Mouse (Mus musculus) neural tube, embryonic 14.5 days (tissue): Measurements from ENCODE around the gene Frmd4a. TPM values are rescaled to one million over a fixed set of nuclear protein-coding genes. Genes with fewer than 3 reads are reported as not detected.

Experiments used
- ATAC-seq: fragments of 200-750 bp; cut with Nextera tagmentation; 2 replicates; pipeline ENCODE4 v1.8.0; 2017; ENCODE audit warnings: low read depth, mild to moderate bottlenecking, moderate TSS enrichment, moderate library complexity
- H3K27ac ChIP-seq: fragments of 300-500 bp; sonication (generic); 2 replicates; pipeline ENCODE4 v1.5.1; 2014; ENCODE audit warnings: low read depth, mild to moderate bottlenecking, control low read depth, low read length, moderate library complexity, mixed read lengths
- H3K27me3 ChIP-seq: fragments of 300-500 bp; sonication (generic); 2 replicates; pipeline ENCODE4 v1.6.1; 2014; ENCODE audit warnings: low read length; ENCODE audit not compliant: control insufficient read depth, insufficient read depth
- H3K36me3 ChIP-seq: fragments of 300-500 bp; sonication (generic); 2 replicates; pipeline ENCODE4 v1.6.1; 2014; ENCODE audit warnings: low read length, mixed read lengths; ENCODE audit not compliant: control insufficient read depth, insufficient read depth
- H3K4me1 ChIP-seq: fragments of 300-500 bp; sonication (generic); 2 replicates; pipeline ENCODE4 v1.6.1; 2014; ENCODE audit warnings: low read length; ENCODE audit not compliant: control insufficient read depth, insufficient read depth
- H3K4me2 ChIP-seq: fragments of 300-500 bp; sonication (generic); 2 replicates; pipeline ENCODE4 v1.6.1; 2014; ENCODE audit warnings: mild to moderate bottlenecking, low read depth, low read length, control low read depth
- H3K4me3 ChIP-seq: fragments of 300-500 bp; sonication (generic); 2 replicates; pipeline ENCODE4 v1.5.1; 2014; ENCODE audit warnings: low read depth, low read length, control low read depth, mixed read lengths
- H3K9ac ChIP-seq: fragments of 300-500 bp; sonication (generic); replicated peaks from 2 replicates; pipeline ENCODE4 v1.6.1; 2014; ENCODE audit warnings: low read depth, mild to moderate bottlenecking, control low read depth, low read length, mixed read lengths
- H3K9me3 ChIP-seq: fragments of 300-500 bp; sonication (generic); 2 replicates; pipeline ENCODE4 v1.6.1; 2016; ENCODE audit warnings: low read length; ENCODE audit not compliant: control insufficient read depth
- WGBS: fragments of 180-500 bp; shearing (Covaris S2); extraction: QIAGEN DNeasy Blood & Tissue Kit; methylation state at CpG from one replicate; pipeline ENCODE4 v1.1.7; 2014; 5-methylcytosine and 5-hydroxymethylcytosine counted together
- polyA plus RNA-seq: library from polyadenylated mRNA; unstranded; fragments of >200 nt; fragmentation: Nextera tagmentation; extraction: Ambion mirVana; gene quantifications from 2 replicates; pipeline ENCODE4 v1.2.1, GENCODE M21; 2014

Gene Frmd4a
- polyA plus RNA-seq, 1 experiment from 2014 or later = 67.4 TPM

DNA sequence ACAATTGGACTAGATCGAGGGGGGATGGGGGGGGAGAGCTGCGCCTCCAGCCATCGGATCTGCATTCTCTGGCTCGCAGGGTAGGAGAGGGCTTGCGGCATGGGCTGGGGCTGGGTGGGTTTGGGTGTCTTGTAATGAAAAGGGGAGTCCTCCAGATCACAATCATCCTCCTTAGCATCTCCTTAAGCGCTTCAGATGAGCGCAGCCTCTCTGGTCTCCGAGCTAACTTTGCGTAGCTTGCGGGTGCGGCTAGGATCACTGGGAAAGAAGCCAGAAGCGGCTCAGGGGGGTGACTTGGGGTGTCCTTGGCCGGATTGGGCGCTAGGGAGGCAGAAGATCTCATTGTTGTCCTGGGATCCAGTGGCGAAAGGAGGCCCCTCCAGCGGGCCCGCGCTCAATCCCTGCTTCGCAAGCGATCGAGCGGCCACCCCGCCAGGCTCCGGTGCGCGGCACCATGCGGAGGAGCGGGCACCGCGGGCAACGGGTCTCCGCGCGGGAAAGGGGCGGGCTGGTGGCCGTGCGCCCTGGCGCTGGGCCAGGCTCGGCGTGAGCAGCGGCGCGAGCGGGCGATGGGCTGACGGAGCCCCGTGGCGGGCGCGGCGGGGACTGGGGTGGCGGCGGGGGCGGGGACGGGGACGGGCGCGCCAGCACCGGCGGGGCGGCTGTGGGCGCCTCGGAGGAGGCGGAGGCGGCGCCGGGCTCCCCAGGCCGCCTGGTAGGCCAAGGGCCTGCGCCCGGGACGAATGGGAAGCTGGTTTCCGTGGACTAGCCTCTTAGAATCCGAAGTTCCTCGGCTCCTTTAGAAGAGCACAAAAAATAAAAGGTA lies 383.5 kb downstream of the Frmd4a start:
- Histone ChIP-seq H3K9ac (peak overlapping the region; percentile 97), H3K36me3 (no peaks in the 10 kb centered on the region), H3K9me3 (no peaks in the 10 kb centered on the region), H3K4me2 (peak overlapping the region; percentile 59), H3K27me3 (no peaks in the 10 kb centered on the region), H3K27ac (peak overlapping the region; percentile 99), H3K4me3 (peak overlapping the region; percentile 69), H3K4me1 (peaks cover 27% of the 10 kb centered on the region)
- under 1% methylated on average over 51 of the region's 74 CpGs for WGBS
- ATAC-seq = peak; percentile 81

DNA sequence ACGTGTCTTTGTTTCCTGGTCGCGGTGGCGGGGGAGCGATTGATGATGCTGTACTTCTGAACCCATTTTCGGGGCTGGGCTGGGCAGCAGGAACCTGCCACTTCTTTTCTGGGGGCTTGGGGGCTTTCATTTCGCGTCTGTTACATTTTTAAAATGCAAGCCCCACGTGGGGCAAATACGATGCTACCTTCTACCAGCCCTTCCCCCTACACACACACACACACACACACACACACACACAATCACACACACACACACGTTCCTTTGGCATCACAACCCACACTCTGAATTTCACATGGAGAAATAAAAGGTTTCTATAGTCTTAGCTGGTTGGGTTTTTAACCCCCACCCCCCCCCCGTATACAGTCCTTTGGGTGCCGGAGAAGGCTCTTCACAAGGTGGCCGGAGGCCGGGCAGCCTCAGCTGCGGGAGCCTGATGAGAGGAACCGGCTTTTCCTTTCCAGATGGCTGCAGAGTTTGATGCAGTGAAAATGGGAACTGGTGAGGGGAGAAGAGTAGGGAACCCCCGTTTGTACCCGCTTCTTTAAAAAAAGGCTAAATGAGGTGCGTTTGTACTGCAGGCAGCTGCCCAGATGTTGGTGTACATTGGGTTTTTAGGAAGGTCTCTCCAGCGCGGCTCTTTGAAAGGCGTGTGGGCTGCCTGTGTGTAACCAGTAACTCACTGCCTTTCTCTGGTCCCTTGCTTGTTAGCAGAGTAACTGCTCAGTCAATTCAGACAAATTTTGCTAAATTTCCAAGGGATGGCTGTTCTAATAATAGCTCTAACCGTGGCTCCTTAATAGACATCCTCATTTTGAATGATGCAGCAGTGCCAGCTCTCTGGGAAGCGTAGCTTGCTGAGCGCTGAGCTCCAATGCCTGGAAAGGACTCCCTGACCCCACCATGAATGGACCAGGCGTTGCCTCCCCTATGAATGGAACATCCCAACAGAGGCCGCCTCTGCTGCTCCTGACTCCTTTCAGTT lies 384.4 kb downstream of the Frmd4a start:
- Histone ChIP-seq H3K4me3 (peak overlapping the region; percentile 69), H3K4me1 (peaks cover 35% of the 10 kb centered on the region), H3K36me3 (no peaks in the 10 kb centered on the region), H3K4me2 (peak overlapping the region; percentile 59), H3K27me3 (no peaks in the 10 kb centered on the region), H3K9ac (peak overlapping the region; percentile 97), H3K9me3 (no peaks in the 10 kb centered on the region), H3K27ac (peak overlapping the region; percentile 99)
- peak; percentile 75 for ATAC-seq
- under 1% methylated on average over 28 of the region's 28 CpGs for WGBS

DNA sequence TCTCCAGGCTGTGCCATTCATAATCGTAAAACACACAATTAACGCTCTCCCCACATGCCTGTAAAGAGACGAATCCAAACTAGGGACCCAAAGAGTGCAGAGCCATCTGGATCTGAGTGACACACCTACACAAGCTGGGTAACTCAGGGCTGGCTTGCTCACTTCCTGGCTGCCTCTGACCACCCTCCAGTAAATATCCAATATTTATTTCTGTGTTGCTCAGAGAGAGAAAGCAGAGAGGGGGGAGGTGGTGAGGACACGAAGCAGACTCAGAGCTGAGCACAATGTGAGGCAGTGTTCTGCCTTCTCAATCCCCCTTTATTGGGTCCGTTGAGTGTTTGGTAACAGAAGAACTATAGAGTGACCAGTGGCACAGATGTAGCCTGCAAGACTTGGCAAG lies 389.5 kb downstream of the Frmd4a start:
- no peaks in the 10 kb centered on the region for H3K36me3 ChIP-seq
- H3K9ac ChIP-seq = no peak overlapping the region
- peak overlapping the region; percentile 7; the same call in 1 of the 2 replicates for H3K4me2 ChIP-seq
- no peaks in the 10 kb centered on the region for H3K9me3 ChIP-seq
- H3K4me1 ChIP-seq = peaks cover 61% of the 10 kb centered on the region
- H3K4me3 ChIP-seq = no peak overlapping the region
- H3K27ac ChIP-seq = peak overlapping the region; percentile 76
- WGBS = 18% methylated on average over 5 of the region's 5 CpGs
- peak; percentile 70 for ATAC-seq
- H3K27me3 ChIP-seq = no peaks in the 10 kb centered on the region

- Histone ChIP-seq H3K9me3 (no peaks in the 10 kb centered on the region), H3K4me2 (no peak overlapping the region), H3K9ac (no peak overlapping the region), H3K4me1 (peaks cover 53% of the 10 kb centered on the region), H3K4me3 (no peak overlapping the region), H3K27me3 (no peaks in the 10 kb centered on the region), H3K36me3 (no peaks in the 10 kb centered on the region), H3K27ac (no peak overlapping the region)
- no peak for ATAC-seq
- 56% methylated on average over 8 of the region's 8 CpGs for WGBS
These were observed 392.4 kb downstream of the Frmd4a start for GRCm38 (mm10) chr2:4409810-4410433.

- WGBS = 43% methylated on average over 5 of the region's 5 CpGs
- Histone ChIP-seq H3K27ac (0 out of 2 replicates have a peak overlapping the region, but pooled peaks have one; percentile 10), H3K27me3 (no peaks in the 10 kb centered on the region), H3K4me2 (no peak overlapping the region), H3K9me3 (no peaks in the 10 kb centered on the region), H3K9ac (no peak overlapping the region), H3K4me1 (peaks cover 28% of the 10 kb centered on the region), H3K4me3 (no peak overlapping the region), H3K36me3 (no peaks in the 10 kb centered on the region)
- ATAC-seq = 0 out of 2 replicates have a peak, but pooled peaks have one; percentile 42
These were observed 395.5 kb downstream of the Frmd4a start for GRCm38 (mm10) chr2:4412870-4413595.

- Histone ChIP-seq H3K4me3 (no peak overlapping the region), H3K27ac (no peak overlapping the region), H3K9me3 (no peaks in the 10 kb centered on the region), H3K36me3 (no peaks in the 10 kb centered on the region), H3K27me3 (no peaks in the 10 kb centered on the region), H3K4me2 (no peak overlapping the region), H3K9ac (no peak overlapping the region), H3K4me1 (peaks cover 21% of the 10 kb centered on the region)
- WGBS = 84% methylated on average over 16 of the region's 16 CpGs
- no peak for ATAC-seq
These were observed 396.2 kb downstream of the Frmd4a start for GRCm38 (mm10) chr2:4413596-4414335.

DNA sequence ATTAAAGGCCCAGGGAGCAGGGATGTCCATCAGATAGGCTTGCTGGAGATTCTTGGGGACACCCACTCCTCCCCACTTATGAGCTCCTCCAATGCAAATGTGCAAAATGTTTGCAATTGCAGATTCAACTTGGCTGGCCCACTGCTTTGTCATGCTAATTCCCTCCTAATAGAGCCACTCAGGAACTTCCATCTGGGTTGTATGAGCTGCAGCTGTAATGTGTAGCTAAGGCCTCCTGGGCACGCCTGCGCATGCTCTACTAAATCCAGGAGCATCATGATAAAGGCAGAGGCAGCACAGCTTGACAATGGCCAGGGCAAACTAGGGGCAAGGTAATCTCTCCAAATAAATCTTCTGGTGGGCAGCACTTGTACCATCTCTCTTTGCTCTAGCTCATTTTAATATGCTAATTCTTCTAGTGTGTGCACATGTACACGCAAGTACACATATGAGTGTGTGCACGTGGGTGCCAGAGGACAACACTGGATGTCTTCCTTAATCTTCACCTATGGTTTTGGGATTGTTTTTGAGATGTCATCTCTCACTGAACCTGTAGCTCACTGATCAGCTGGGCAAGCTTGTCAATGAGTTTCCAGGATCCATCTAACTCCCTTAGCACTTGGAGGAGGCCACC lies 403.3 kb downstream of the Frmd4a start:
- Histone ChIP-seq H3K4me1 (0 out of 2 replicates have a peak, but pooled peaks cover 2% of the 10 kb centered on the region), H3K4me3 (no peak overlapping the region), H3K27ac (no peak overlapping the region), H3K4me2 (no peak overlapping the region), H3K9ac (no peak overlapping the region), H3K36me3 (no peaks in the 10 kb centered on the region), H3K9me3 (no peaks in the 10 kb centered on the region), H3K27me3 (no peaks in the 10 kb centered on the region)
- 59% methylated on average over 4 of the region's 4 CpGs for WGBS
- peak; percentile 63; the same call in 1 of the 2 replicates for ATAC-seq
